Mouse (Mus musculus) layer of hippocampus, adult 8-10 months (tissue): ENCODE results near the gene Gm10961. TPM values are rescaled to one million over a fixed set of nuclear protein-coding genes. Genes with fewer than 3 reads are reported as not detected.

Experiments used
- DNase-seq, 2 experiments: peaks; one replicate each; pipeline ENCODE4 v3.0.0; 2022; ENCODE audit warnings: low spot score in 2 of 2
- total RNA-seq, 4 experiments: library from RNA; stranded (reverse); gene quantifications; 2 replicates each; pipeline ENCODE4 v1.2.4; 2022

The Gm10961 gene
- total RNA-seq, result not detected

DNA sequence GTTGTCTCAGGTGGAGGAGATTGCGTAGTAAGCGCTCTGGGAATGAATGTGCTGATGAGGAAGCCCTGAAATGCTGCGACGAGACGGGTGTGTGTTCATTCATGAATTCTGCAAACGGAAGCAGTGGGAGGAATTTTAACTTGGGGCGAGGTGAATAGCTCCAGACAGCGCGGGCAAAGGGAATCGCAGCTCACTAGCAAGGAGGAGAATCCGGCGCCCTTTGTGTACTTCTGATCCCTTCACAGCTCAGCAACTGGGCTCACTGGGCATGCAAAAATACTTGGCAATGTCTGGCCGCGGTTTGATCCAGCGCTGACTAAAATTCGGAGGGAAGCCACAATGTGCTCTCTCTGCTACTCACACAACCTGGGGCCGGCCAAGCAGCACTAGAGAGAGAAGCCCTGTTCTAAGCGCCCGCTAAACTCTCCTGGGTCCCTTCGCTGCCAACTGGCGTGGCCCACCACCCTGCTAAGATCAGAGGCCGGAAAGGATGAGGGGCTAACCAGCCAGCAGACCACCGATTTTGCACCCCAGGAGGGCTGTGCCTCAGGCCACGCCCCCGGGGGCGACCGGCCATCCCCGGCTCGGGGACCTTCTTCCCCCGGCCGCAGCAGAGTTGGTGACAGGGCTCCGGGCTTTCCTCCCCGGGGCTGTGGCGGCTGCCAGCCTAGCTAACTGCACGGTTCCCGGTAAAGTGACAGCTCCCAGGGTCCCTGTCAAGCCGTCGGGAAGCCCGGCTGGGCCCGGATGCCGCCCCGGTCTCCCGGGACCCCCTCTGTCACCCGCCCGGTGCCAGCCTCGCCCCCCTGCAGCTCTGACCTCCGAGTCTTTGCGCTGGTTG lies at the start of gene Gm10961:
Gene Gm10961, plus strand, starts transcription at position 641 of the 841 bp plus-strand sequence.
- DNase-seq, result peak; percentile 38 to 47

DNA sequence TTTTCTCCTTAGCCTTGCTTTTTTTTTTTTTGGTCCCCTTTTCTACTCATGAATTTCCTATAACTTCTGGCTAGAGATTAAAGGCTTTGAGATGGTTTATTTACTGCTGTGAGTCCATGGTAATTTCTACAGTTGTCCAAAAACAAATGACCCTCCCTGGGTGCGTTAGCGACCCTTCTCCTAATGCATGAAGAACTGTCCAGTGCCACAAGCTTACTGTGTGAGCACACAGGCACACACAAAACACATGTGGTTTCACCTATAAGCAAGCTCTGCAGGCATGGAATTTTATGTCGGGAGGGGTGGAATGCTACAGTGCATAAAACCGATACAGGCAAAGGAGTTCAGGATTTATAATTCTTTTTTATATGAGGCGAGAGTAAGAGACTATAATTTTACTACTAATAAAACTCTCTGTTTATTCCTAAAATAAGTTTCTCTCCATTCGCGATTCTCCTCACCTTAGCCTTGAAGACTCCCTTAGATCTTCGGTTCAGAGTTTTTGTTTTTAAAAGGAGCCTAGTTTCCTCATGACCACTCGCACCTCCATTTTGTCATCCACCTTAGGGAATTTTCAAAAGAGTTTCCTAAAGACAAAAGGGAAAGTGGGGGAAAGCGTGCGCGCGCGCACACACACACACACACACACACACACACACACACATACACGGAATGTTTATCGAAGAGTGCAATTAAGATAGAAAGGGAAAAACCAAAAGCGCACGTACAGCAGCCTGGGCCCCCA lies 48.8 kb upstream of the Gm10961 start:
- no peak for DNase-seq

DNA sequence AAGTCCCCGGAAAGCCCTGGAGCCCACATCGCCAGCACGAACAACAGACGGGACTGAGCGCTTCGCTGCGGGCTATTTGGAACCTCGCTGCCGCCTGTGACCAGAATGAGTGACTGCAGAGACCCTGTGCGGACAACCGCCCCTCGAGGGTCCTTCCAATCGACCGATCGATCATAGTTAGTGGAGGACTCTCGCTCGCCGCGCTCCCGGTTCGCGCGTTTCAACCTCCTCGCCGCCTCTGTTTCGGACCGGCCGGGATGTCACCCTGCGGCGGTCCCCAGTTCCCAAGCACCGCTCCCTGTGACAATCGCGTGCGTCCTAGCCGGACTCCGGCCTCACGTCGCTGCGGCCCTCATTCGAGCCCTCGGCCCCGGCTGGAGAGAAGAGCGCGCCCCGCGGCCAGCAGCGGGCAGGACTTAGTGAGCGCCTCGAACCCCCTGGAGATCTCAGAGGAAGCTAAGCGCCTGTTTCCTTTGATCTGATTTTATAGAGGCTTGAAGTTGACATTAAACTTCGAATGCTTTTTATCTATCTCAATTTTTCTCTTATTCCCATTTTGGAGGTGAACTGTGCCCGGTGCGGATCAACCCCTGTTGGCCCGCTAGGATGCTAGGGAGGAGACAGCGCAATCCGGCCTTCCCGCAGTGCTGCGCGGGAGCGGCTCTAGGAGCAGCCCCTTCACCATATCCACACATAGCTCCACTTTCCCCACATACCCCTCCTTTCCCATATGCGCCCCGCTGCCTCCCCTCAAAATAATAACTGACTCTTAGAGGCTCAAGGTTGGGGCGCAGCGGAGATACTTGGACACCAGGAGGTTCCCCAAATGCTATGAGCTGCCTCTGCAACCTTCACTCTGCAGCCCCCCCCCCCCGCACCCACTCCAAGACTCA lies 48.0 kb upstream of the Gm10961 start:
- DNase-seq, result no peak

DNA sequence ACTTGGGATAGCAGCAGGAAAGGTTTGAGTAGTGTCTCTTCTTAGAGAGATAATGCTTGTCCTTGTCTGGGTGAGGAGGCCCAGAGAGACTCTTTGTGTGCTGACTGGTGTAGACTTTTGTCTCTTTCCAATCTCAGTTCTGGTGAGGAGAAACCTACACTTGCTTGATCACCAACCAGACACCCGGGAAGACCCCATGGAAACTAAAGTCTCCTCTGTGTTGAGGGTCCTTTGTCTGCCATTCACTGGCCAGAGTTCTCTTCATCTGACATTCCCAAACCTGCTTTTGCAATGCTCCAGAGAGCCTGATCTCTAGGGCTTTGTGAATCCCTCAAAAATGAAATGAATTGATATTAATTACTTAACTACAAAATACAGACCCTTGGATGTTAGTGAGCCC lies 47.2 kb upstream of the Gm10961 start:
- no peak for DNase-seq

DNA sequence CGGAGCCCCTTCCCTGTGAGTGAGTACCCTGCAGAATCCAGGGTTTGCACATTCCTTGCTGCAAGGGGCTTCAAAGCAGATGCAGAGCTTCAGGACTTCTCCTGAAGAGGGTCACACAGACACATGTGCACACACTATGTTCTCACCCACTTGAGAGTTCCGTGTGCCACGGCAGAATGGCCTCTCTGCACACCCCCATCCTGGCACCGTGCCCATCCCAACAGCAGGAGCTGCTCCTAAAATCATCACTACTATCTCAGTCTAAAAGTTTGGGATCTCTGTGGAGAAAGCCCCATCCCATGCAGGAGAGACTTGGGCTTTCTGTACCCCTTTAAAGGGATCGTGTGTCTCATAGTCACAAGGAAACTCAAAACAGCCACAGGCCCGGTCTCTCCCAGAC lies 44.6 kb upstream of the Gm10961 start:
- DNase-seq, result no peak

DNA sequence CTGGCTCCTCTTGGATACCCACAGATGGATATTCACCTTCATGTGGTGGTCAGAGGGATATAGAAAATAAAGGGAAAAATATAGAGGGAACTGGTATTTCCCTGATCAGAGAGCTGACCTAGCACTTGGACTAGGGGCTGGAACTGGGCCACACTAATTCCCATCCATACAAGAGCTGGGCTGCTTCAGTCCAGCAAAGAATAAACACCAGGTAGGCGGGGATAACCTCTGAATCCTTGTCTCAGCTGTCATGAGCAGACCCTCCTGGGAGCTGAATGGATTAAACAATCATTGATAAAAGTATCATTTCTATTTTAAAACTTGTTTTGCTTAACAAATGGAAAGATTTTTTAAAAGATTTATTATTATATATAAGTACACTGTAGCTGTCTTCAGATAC lies 39.5 kb upstream of the Gm10961 start:
- DNase-seq, result no peak

DNA sequence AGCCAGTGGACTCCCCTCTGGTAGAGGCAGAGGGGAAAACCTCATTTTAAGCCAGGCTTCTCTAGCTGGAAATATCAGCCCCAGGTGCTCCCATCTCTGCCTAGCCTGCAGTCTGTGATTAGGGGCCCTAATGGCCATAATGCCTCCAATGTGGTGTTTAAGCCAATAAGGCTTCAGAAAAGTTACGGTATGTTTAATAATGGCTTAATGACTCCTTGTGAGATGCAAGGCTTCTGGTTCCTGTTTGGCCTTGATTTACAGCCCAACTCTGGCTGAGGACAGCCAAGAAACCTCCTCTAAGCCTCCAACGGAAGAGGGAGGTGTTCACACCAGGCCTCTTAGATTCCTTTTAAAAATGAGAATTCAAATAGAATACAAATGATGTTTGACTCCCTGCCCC lies 37.5 kb upstream of the Gm10961 start:
- DNase-seq, result no peak

DNA sequence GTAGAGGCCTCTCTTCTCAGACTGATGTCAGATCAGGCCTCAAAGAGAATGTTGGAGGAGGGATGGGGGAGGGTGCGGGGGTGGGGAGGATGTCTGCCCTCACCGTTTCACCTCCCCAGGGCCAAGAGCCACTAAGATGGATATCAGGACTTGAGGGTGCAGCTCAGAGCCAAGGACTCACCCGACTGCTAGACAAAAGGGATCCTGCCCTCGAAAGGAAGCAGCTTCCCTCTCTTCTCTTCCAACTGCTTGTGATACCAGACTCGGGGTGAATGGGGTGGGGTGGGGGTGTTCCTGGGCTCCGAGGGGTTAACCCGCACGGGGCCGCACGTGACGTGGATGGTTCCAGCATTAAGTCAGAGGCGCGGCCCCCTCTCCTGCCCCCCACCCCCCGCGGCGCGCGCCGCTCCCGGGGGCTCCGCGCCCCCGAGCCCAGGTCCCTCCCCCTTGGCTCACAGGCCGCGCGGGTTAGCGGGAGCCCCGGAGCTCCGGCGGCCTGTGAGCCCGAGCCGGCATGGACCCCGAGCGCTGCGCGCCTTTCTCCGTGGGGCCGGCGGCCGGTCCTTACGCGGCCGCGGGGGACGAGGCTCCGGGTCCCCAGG lies 36.4 kb upstream of the Gm10961 start, which contains the start of gene Alx3:
Gene Alx3, plus strand, starts transcription at position 370 of the 602 bp plus-strand sequence.
- DNase-seq, result no peak

DNA sequence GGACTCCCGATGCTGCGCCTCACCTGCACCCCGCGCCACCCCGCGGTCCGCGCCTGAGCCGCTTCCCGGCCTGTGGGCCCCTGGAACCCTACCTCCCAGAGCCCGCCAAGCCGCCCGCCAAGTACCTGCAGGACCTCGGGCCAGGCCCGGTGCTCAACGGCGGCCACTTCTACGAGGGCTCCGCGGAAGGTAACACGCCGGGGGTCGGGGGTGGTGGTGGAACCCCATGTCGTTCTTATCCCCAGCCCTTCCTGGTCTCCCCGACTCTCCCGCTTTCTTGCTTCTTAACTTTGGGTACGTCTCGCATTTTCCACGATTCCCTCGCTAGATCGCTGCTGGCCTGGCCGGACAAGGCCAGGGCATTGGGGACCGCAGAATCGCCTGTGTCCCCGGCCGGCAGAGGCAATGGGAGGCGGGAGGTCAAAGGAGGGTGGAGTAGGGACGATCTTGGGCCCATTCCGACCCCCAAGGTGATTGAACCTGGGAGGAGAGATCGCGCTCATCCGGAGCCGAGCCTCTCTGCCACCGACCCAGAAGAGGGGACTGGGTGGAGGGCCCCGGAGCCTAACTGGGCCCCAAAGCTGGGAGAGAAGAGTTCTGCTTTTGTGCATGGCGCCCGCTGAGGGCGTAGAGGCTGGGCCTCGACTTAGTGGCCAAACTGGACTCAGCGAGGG lies 35.7 kb upstream of the Gm10961 start:
- no peak for DNase-seq

DNA sequence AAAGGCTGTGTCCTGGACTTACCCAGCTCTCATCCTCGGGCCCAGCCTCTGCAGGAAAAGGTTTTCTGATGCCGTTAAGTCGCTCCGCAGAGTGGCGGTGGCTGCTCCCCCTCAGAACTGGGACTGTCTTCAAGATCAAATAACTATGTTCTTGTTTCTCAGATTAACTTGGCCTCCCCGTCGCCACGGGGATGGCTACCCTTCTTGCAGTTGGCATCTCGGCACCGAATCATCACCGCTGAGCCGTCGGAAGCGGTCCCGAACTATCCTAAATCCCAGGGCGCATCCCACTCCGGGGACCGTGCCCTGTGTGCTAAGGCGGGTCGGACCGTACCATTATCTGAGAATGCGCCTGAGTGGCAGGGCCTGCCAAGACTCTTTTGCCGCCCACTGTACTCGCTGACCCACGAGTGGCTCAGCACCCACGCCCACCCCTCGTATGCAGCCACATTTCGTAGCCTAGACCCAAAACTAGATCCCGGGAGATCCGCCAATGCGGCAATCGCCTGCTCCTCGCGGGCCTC lies 35.1 kb upstream of the Gm10961 start:
- DNase-seq, result no peak

DNA sequence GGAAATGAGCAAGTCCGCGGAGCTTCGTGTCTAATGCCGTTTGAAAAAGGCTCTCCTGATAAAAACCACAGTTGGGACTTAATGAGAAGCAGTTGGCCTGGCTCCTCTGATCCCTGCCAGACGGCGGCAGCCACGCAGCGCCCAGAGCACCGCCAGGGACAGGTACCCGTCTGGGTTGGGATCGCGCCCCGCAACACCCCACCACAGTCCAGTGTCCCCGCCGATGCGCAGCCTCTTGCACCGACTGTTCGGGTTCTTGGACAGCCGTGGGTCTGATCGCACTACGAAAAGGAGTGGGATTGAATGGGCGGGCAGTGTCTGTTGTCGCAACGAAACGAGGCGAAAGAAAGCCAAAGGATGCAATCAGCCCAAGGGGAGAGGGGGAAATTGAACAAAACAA lies 34.6 kb upstream of the Gm10961 start:
- DNase-seq, result no peak

DNA sequence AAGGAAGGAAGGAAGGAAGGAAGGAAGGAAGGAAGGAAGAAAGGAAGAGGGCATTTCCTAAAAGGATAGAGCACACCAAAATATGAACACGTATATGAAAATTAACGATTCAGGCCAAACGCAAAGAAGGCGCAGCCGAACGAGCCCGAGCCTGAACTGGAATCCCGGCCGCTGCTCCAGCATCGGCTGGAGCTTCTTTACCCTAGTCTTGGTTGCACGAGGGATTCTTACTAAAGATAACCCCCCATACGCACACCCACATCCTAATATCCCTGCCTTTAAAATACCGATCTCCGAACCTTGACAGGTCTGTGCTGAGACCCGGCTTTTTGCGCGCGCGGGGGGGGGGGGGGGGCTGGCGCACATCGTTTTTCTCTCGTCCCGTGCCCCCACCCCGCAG lies 34.0 kb upstream of the Gm10961 start:
- no peak for DNase-seq

DNA sequence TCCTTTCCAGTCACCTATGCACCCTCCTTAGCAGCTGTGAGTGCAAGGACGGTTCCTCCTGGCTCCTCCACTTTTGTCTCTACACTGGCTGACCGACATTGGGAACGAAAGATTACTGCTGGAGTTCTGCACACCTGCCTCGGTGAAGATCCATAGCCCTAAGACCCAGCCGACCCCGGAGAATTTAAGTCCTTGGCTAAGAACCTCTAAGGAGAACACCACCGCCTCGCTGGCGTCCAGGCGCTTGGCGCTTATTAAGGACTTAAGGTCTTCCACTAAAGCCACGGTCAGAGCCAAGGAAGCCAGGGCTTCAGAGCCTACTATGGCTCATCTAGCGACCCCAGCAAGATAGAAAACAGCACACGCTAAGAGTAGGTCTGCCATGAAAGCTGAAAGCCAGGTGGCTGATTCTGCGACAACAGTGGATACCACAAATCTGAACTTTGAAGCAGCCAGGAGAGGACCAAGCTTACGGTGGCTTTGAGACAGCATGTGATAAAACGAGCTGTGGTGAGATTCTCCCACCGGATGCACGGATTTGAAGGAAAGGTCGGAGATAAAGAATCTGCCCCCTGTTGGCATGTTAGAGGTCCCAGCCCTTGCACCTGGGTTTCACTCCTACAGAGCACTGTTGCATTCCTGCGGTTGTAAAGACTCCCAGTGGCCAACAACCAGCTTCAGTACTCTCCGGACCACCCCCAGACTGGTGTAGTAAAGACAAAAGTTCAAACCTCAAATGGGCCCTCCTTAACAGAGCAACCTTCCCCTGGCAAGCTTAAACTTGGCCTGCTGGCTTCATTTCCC lies 33.3 kb upstream of the Gm10961 start:
- no peak for DNase-seq

DNA sequence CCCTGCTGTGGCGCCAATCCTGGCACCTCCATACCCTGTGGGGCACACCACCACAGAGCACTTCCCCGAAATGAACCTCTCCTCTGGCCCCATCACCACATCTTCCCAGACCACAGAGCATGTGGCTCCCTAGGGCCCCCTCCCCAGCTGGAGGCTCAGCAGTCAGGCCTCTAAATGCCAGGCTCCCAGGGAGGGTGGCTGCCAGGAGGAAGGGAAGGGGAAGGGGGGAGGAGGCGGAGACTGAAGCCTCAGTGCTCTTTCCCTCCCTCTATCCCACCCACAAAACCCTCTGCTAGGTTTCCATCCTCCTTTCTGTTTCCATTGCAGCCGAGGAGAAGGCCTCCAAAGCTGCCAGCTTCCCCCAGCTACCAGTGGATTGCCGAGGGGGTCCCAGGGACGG lies 31.0 kb upstream of the Gm10961 start:
- DNase-seq, result no peak

DNA sequence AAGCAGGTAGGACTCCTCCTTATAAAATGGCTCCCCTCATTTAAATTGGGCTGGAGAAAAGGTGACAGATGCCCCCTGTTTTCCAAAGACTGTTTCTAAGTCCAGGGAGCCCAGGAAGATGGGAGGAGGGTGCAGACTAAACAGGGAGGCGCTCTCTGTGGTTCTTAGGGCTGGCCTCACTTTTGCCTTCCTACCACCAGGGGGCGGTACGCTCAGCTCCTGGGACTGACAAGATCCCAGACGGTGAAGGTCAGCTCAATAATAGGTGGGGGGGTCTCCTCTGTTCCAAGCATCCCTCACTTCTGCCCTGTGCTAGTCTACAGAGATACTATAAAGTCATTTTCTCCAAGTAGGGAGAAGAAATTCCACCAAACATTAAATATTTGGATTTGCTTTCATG lies 25.8 kb upstream of the Gm10961 start:
- peak in 1 of 2 experiments; percentile 44 for DNase-seq

DNA sequence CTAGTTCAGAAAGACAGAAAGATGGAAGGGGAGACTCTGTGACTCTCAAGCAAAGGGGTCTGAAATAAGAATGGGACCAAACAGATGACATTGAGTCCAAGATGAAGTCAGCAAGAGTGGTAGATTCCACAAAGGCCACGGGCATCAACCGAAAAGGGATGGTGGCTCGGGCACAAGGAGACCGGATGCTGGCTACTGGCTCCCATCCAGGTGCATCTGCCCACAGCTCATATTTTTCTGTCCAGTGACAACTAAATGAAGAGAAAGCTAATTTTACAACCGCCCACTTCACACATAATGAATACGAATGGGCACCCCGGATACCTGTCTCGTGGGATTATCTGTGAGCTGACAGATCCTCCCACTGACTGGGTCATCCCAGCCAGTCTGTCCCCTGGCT lies 23.9 kb upstream of the Gm10961 start:
- DNase-seq, result no peak

DNA sequence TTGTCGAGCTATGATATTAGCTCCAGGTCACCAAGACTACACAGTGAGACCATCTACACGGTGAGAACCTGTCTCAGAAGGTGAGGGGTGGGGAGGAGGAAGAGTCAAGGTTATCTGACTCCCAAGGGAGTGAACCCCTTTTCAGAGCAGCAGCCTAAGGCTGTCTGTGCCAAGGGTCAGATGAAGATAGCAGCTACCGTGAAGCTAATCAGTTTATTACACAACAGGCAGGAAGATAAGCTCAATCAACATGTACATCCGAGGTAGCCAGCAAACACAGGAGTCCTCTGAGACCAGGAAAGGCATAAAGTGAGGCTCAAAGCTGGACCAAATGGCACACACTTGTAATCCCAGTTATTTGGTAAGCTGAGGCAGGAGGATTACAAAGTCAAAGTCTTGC lies 22.3 kb upstream of the Gm10961 start:
- DNase-seq, result no peak

DNA sequence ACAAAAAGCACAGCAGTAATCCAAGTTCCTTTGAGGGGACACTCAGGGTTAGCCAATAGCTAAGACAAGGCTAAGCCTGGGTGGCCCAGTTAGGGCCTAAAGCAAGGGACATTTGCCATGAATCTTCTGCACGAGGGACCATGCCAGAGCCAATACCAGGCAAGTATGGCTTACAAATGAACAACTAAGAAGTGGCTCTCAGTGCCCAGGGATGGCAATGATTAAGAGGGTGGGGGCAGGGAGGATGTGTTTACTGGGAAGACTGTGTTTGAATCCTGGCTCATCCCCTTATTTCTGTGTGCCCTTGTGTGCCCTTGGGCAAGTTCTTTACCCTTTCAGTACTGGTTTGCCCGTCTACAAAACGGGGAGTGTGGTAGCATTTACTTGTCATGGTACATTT lies 21.7 kb upstream of the Gm10961 start:
- no peak for DNase-seq

DNA sequence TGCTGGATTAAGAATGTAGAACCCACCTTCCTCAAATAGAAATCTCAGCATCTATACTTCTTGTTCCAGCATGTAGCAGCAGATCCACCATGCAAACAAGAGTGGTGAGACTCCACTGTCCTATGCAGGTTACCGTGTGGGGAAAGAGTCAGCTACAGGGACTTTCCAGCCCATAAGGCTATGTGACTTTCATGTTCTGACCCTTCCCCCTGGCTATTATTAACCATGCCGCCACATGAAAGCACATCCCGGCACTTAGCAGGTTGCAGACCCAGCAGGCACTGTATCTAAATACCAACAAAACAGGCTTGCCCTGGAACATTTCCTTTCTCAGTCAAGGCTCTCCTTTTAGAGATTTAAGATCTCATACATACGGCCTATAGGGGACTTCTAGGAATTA lies 19.7 kb upstream of the Gm10961 start:
- DNase-seq, result no peak
